10 mouse cellular contexts compared by ENCODE assay signal in genomic region chr5:64508565-64508964, GRCm38 (mm10).
DNase-seq lines count a peak whose midpoint lies in the region; ATAC-seq and TF ChIP-seq lines count a peak whose summit lies in the region.
"Had no signal": no experiment of that assay in that cellular context is flagged by ENCODE, and none has a peak within 500 bp of the region (broad histone marks: within the 10 kb centered on the region; RNA-seq: fewer than 3 reads in every experiment).

No protein-coding gene starts in this region.

- H3K4me1 ChIP-seq in forebrain, embryonic 10.5 days, result peaks cover 36% of the 10 kb centered on the region
- peaks cover 8% of the 10 kb centered on the region; the same call in 1 of the 2 replicates for H3K4me1 ChIP-seq in forebrain, embryonic 11.5 days (replicated peaks; ENCODE audit: control insufficient read depth, insufficient read depth, low read length)
- H3K4me1 ChIP-seq in stomach, postnatal 0 days (replicated peaks; ENCODE audit: control insufficient read depth, insufficient read depth), result peaks cover 5% of the 10 kb centered on the region; the same call in 1 of the 2 replicates

- no peak overlapping the region for H3K4me3 ChIP-seq in forebrain, embryonic 10.5 days
- no peak overlapping the region for H3K4me3 ChIP-seq in forebrain, embryonic 11.5 days (ENCODE audit: low read depth, low read length)
- no peak overlapping the region for H3K4me3 ChIP-seq in stomach, postnatal 0 days (ENCODE audit: low read depth, low read length)
- H3K4me3 ChIP-seq: lung, embryonic 15.5 days had no signal

- H3K4me2 ChIP-seq in forebrain, embryonic 11.5 days (ENCODE audit: low read depth, low read length, severe bottlenecking), result no peak overlapping the region
- H3K4me2 ChIP-seq in stomach, postnatal 0 days (replicated peaks; ENCODE audit: low read depth), result no peak overlapping the region
- H3K4me2 ChIP-seq: lung, embryonic 15.5 days had no signal

- no peaks in the 10 kb centered on the region for H3K27me3 ChIP-seq in forebrain, embryonic 10.5 days (ENCODE audit: poor library complexity, severe bottlenecking)
- no peaks in the 10 kb centered on the region for H3K27me3 ChIP-seq in forebrain, embryonic 11.5 days (ENCODE audit: control insufficient read depth, insufficient read depth, low read length)
- no peaks in the 10 kb centered on the region for H3K27me3 ChIP-seq in stomach, postnatal 0 days (ENCODE audit: control insufficient read depth, insufficient read depth, low read length)
- H3K27me3 ChIP-seq: lung, embryonic 15.5 days had no signal

- TF ChIP-seq EP300 in stomach, postnatal 0 days (optimal IDR thresholded peaks at IDR 0.05), result no peak

- 0 out of 2 replicates have a peak overlapping the region, but pooled peaks have one; percentile 40 for H3K27ac ChIP-seq in forebrain, embryonic 10.5 days
- H3K27ac ChIP-seq in forebrain, embryonic 11.5 days (ENCODE audit: low read depth, low read length), result no peak overlapping the region
- 0 out of 2 replicates have a peak overlapping the region, but pooled peaks have one; percentile 49 for H3K27ac ChIP-seq in stomach, postnatal 0 days (replicated peaks)
- H3K27ac ChIP-seq: lung, embryonic 15.5 days had no signal

- WGBS in forebrain, embryonic 10.5 days, result 85% methylated on average over 2 of the region's 2 CpGs
- 86% methylated on average over 2 of the region's 2 CpGs for WGBS in forebrain, embryonic 11.5 days
- WGBS in stomach, postnatal 0 days, result 69% methylated on average over 2 of the region's 2 CpGs

- no peaks in the 10 kb centered on the region for H3K9me3 ChIP-seq in forebrain, embryonic 10.5 days
- no peaks in the 10 kb centered on the region for H3K9me3 ChIP-seq in forebrain, embryonic 11.5 days (ENCODE audit: control insufficient read depth, low read length)
- no peaks in the 10 kb centered on the region for H3K9me3 ChIP-seq in stomach, postnatal 0 days (ENCODE audit: control insufficient read depth, low read length)
- H3K9me3 ChIP-seq: lung, embryonic 15.5 days had no signal

- TF ChIP-seq CTCF in stomach, postnatal 0 days (IDR thresholded peaks at IDR 0.05; ENCODE audit: low read depth), result peak; percentile 42; the same call in 1 of the 2 replicates

- no peak overlapping the region for H3K9ac ChIP-seq in forebrain, embryonic 11.5 days (ENCODE audit: low read length)
- no peak overlapping the region for H3K9ac ChIP-seq in stomach, postnatal 0 days (ENCODE audit: low read length)
- H3K9ac ChIP-seq: lung, embryonic 15.5 days had no signal

- no peak for DNase-seq in forebrain, embryonic 10.5 days (ENCODE audit: extremely low spot score, low spot score)
- no peak for DNase-seq in forebrain, embryonic 11.5 days (ENCODE audit: low spot score)
- DNase-seq in right cerebral cortex, adult 18-20 months, result peak; percentile 57
- no peak for DNase-seq in right cerebral cortex, postnatal 4 days
- peak; percentile 77 for DNase-seq in fibroblast of lung, adult 2 months (ENCODE audit: low read depth)
- peak; percentile 54 for DNase-seq in stomach, postnatal 0 days (ENCODE audit: low spot score)
- no peak for DNase-seq in natural killer cell, adult 2 months (ENCODE audit: low spot score in 2 of 2)

- ATAC-seq in forebrain, embryonic 11.5 days (replicated peaks; ENCODE audit: low FRiP score), result no peak
- peak; percentile 45 for ATAC-seq in stomach, postnatal 0 days (ENCODE audit: low FRiP score, low TSS enrichment)
- no peak for ATAC-seq in megakaryocyte, adult 5-6 weeks (ENCODE audit: poor library complexity, severe bottlenecking)
- ATAC-seq: midbrain, embryonic 16.5 days had no signal

- H3K36me3 ChIP-seq in forebrain, embryonic 10.5 days (replicated peaks), result no peaks in the 10 kb centered on the region
- no peaks in the 10 kb centered on the region for H3K36me3 ChIP-seq in forebrain, embryonic 11.5 days (ENCODE audit: control insufficient read depth, insufficient read depth, low read length)
- no peaks in the 10 kb centered on the region for H3K36me3 ChIP-seq in stomach, postnatal 0 days (ENCODE audit: control insufficient read depth, insufficient read depth, low read length)
- H3K36me3 ChIP-seq: lung, embryonic 15.5 days had no signal

Comparison
In these comparisons a context has a peak if more than half of its experiments do, and no peak if none do; other contexts are left out.
1. DNase-seq: peak in right cerebral cortex, adult 18-20 months (single experiment), fibroblast of lung, adult 2 months (single experiment) and stomach, postnatal 0 days (single experiment); none in forebrain, embryonic 10.5 days (single experiment), forebrain, embryonic 11.5 days (single experiment), right cerebral cortex, postnatal 4 days (single experiment) and natural killer cell, adult 2 months (0 of 2).